Mouse (Mus musculus): ENCODE measurements around the gene Lrrc3. TPM values are rescaled to one million over a fixed set of nuclear protein-coding genes. Genes with fewer than 3 reads are reported as not detected.

Gene Lrrc3
- polyA plus RNA-seq (2014; fragmentation: Illumina TruSeq; extraction: RNeasy Lipid Tissue Mini Kit (QIAGEN cat#74804); ENCODE audit: insufficient read depth, low read depth, low replicate concordance), result 0.40 TPM

GRCm38 (mm10) chr10:77902211-77902893 lies at the start of gene Lrrc3:
Lrrc3 (minus strand) TSS chr10:77902536.

GRCm38 (mm10) chr10:77861675-77862074 lies 40.7 kb downstream of the Lrrc3 start, which contains the start of gene Gm3285:
Gm3285 (plus strand) TSS chr10:77861975.

GRCm38 (mm10) chr10:77852559-77852958 lies 49.8 kb downstream of the Lrrc3 start, which contains the start of gene Gm10318:
Gm10318 (plus strand) TSS chr10:77852859.

Other genes with a start within 250 kb of the Lrrc3 start
- not detected for gene Tspear, start 216.0 kb downstream of the Lrrc3 start, polyA plus RNA-seq (2014; fragmentation: Illumina TruSeq; extraction: RNeasy Lipid Tissue Mini Kit (QIAGEN cat#74804); ENCODE audit: insufficient read depth, low read depth, low replicate concordance)
- not detected for gene Gm19402, start 211.8 kb downstream of the Lrrc3 start, polyA plus RNA-seq (2014; fragmentation: Illumina TruSeq; extraction: RNeasy Lipid Tissue Mini Kit (QIAGEN cat#74804); ENCODE audit: insufficient read depth, low read depth, low replicate concordance)
- not detected for gene Gm9508, start 205.3 kb downstream of the Lrrc3 start, polyA plus RNA-seq (2014; fragmentation: Illumina TruSeq; extraction: RNeasy Lipid Tissue Mini Kit (QIAGEN cat#74804); ENCODE audit: insufficient read depth, low read depth, low replicate concordance)
- gene Gm10272, start 195.9 kb downstream of the Lrrc3 start, polyA plus RNA-seq (2014; fragmentation: Illumina TruSeq; extraction: RNeasy Lipid Tissue Mini Kit (QIAGEN cat#74804); ENCODE audit: insufficient read depth, low read depth, low replicate concordance), result not detected
- gene Gm10024, start 191.1 kb downstream of the Lrrc3 start, polyA plus RNA-seq (2014; fragmentation: Illumina TruSeq; extraction: RNeasy Lipid Tissue Mini Kit (QIAGEN cat#74804); ENCODE audit: insufficient read depth, low read depth, low replicate concordance), result not detected
- gene Gm10142, start 186.7 kb downstream of the Lrrc3 start, polyA plus RNA-seq (2014; fragmentation: Illumina TruSeq; extraction: RNeasy Lipid Tissue Mini Kit (QIAGEN cat#74804); ENCODE audit: insufficient read depth, low read depth, low replicate concordance), result not detected
- gene Krtap12-1, start 181.9 kb downstream of the Lrrc3 start, polyA plus RNA-seq (2014; fragmentation: Illumina TruSeq; extraction: RNeasy Lipid Tissue Mini Kit (QIAGEN cat#74804); ENCODE audit: insufficient read depth, low read depth, low replicate concordance), result not detected
- gene Gm10100, start 176.1 kb downstream of the Lrrc3 start, polyA plus RNA-seq (2014; fragmentation: Illumina TruSeq; extraction: RNeasy Lipid Tissue Mini Kit (QIAGEN cat#74804); ENCODE audit: insufficient read depth, low read depth, low replicate concordance), result not detected
- gene Gm18596, start 159.9 kb downstream of the Lrrc3 start, polyA plus RNA-seq (2014; fragmentation: Illumina TruSeq; extraction: RNeasy Lipid Tissue Mini Kit (QIAGEN cat#74804); ENCODE audit: insufficient read depth, low read depth, low replicate concordance), result not detected
- gene Gm9736, start 151.2 kb downstream of the Lrrc3 start, polyA plus RNA-seq (2014; fragmentation: Illumina TruSeq; extraction: RNeasy Lipid Tissue Mini Kit (QIAGEN cat#74804); ENCODE audit: insufficient read depth, low read depth, low replicate concordance), result not detected
- gene Gm3233, start 142.9 kb downstream of the Lrrc3 start, polyA plus RNA-seq (2014; fragmentation: Illumina TruSeq; extraction: RNeasy Lipid Tissue Mini Kit (QIAGEN cat#74804); ENCODE audit: insufficient read depth, low read depth, low replicate concordance), result not detected
- not detected for gene Gm3238, start 131.2 kb downstream of the Lrrc3 start, polyA plus RNA-seq (2014; fragmentation: Illumina TruSeq; extraction: RNeasy Lipid Tissue Mini Kit (QIAGEN cat#74804); ENCODE audit: insufficient read depth, low read depth, low replicate concordance)
- gene Gm7138, start 125.6 kb downstream of the Lrrc3 start, polyA plus RNA-seq (2014; fragmentation: Illumina TruSeq; extraction: RNeasy Lipid Tissue Mini Kit (QIAGEN cat#74804); ENCODE audit: insufficient read depth, low read depth, low replicate concordance), result not detected
- gene Gm3250, start 120.0 kb downstream of the Lrrc3 start, polyA plus RNA-seq (2014; fragmentation: Illumina TruSeq; extraction: RNeasy Lipid Tissue Mini Kit (QIAGEN cat#74804); ENCODE audit: insufficient read depth, low read depth, low replicate concordance), result not detected
- gene Gm7137, start 114.3 kb downstream of the Lrrc3 start, polyA plus RNA-seq (2014; fragmentation: Illumina TruSeq; extraction: RNeasy Lipid Tissue Mini Kit (QIAGEN cat#74804); ENCODE audit: insufficient read depth, low read depth, low replicate concordance), result not detected
- not detected for gene Gm9639, start 107.5 kb downstream of the Lrrc3 start, polyA plus RNA-seq (2014; fragmentation: Illumina TruSeq; extraction: RNeasy Lipid Tissue Mini Kit (QIAGEN cat#74804); ENCODE audit: insufficient read depth, low read depth, low replicate concordance)
- not detected for gene Gm19668, start 103.4 kb downstream of the Lrrc3 start, polyA plus RNA-seq (2014; fragmentation: Illumina TruSeq; extraction: RNeasy Lipid Tissue Mini Kit (QIAGEN cat#74804); ENCODE audit: insufficient read depth, low read depth, low replicate concordance)
- gene Gm9507, start 90.7 kb downstream of the Lrrc3 start, polyA plus RNA-seq (2014; fragmentation: Illumina TruSeq; extraction: RNeasy Lipid Tissue Mini Kit (QIAGEN cat#74804); ENCODE audit: insufficient read depth, low read depth, low replicate concordance), result not detected
- not detected for gene Gm2696, start 87.9 kb downstream of the Lrrc3 start, polyA plus RNA-seq (2014; fragmentation: Illumina TruSeq; extraction: RNeasy Lipid Tissue Mini Kit (QIAGEN cat#74804); ENCODE audit: insufficient read depth, low read depth, low replicate concordance)
- gene Krtap10-4, start 75.4 kb downstream of the Lrrc3 start, polyA plus RNA-seq (2014; fragmentation: Illumina TruSeq; extraction: RNeasy Lipid Tissue Mini Kit (QIAGEN cat#74804); ENCODE audit: insufficient read depth, low read depth, low replicate concordance), result not detected
- gene Krtap10-10, start 66.6 kb downstream of the Lrrc3 start, polyA plus RNA-seq (2014; fragmentation: Illumina TruSeq; extraction: RNeasy Lipid Tissue Mini Kit (QIAGEN cat#74804); ENCODE audit: insufficient read depth, low read depth, low replicate concordance), result not detected
- not detected for gene Gm36176, start 55.7 kb downstream of the Lrrc3 start, polyA plus RNA-seq (2014; fragmentation: Illumina TruSeq; extraction: RNeasy Lipid Tissue Mini Kit (QIAGEN cat#74804); ENCODE audit: insufficient read depth, low read depth, low replicate concordance)
- not detected for gene Gm10318, start 49.7 kb downstream of the Lrrc3 start, polyA plus RNA-seq (2014; fragmentation: Illumina TruSeq; extraction: RNeasy Lipid Tissue Mini Kit (QIAGEN cat#74804); ENCODE audit: insufficient read depth, low read depth, low replicate concordance)
- not detected for gene Gm3285, start 40.6 kb downstream of the Lrrc3 start, polyA plus RNA-seq (2014; fragmentation: Illumina TruSeq; extraction: RNeasy Lipid Tissue Mini Kit (QIAGEN cat#74804); ENCODE audit: insufficient read depth, low read depth, low replicate concordance)
- gene Trpm2, start 68.0 kb upstream of the Lrrc3 start, polyA plus RNA-seq (2014; fragmentation: Illumina TruSeq; extraction: RNeasy Lipid Tissue Mini Kit (QIAGEN cat#74804); ENCODE audit: insufficient read depth, low read depth, low replicate concordance), result 0.96 TPM
- 9.4 TPM for gene 1810043G02Rik, start 76.0 kb upstream of the Lrrc3 start, polyA plus RNA-seq (2014; fragmentation: Illumina TruSeq; extraction: RNeasy Lipid Tissue Mini Kit (QIAGEN cat#74804); ENCODE audit: insufficient read depth, low read depth, low replicate concordance)
- gene Pfkl, start 107.5 kb upstream of the Lrrc3 start, polyA plus RNA-seq (2014; fragmentation: Illumina TruSeq; extraction: RNeasy Lipid Tissue Mini Kit (QIAGEN cat#74804); ENCODE audit: insufficient read depth, low read depth, low replicate concordance), result 21.7 TPM
- gene Dnmt3l, start 139.4 kb upstream of the Lrrc3 start, polyA plus RNA-seq (2014; fragmentation: Illumina TruSeq; extraction: RNeasy Lipid Tissue Mini Kit (QIAGEN cat#74804); ENCODE audit: insufficient read depth, low read depth, low replicate concordance), result 0.54 TPM
- not detected for gene Aire, start 141.1 kb upstream of the Lrrc3 start, polyA plus RNA-seq (2014; fragmentation: Illumina TruSeq; extraction: RNeasy Lipid Tissue Mini Kit (QIAGEN cat#74804); ENCODE audit: insufficient read depth, low read depth, low replicate concordance)
- 11.7 TPM for gene Icosl, start 166.8 kb upstream of the Lrrc3 start, polyA plus RNA-seq (2014; fragmentation: Illumina TruSeq; extraction: RNeasy Lipid Tissue Mini Kit (QIAGEN cat#74804); ENCODE audit: insufficient read depth, low read depth, low replicate concordance)